Mouse (Mus musculus) gastrocnemius, adult 2 months (tissue): ENCODE results near the gene Megf6. TPM values are rescaled to one million over a fixed set of nuclear protein-coding genes. Genes with fewer than 3 reads are reported as not detected.

Experiments used
- DNase-seq: peaks from one replicate; pipeline ENCODE4 v3.0.0; 2022
- H3K27ac ChIP-seq: fragments of 200-600 bp; 2 replicates; pipeline ENCODE4 v1.8.1; 2022; ENCODE audit warnings: mild to moderate bottlenecking
- H3K4me3 ChIP-seq: fragments of 200-600 bp; 2 replicates; pipeline ENCODE4 v1.8.1; 2022; ENCODE audit warnings: mild to moderate bottlenecking, moderate library complexity
- CTCF ChIP-seq: fragments of 200-600 bp; IDR thresholded peaks from 2 replicates; pipeline ENCODE4 v1.8.1; 2022; ENCODE audit warnings: antibody characterized with exemption, mild to moderate bottlenecking, moderate library complexity
- intact Hi-C: fragments of 180-260 bp; cut with DNase I; formaldehyde crosslinking; loops from one replicate; pipeline ENCODE4 v1.15.1; 2025
- total RNA-seq, 2 experiments: library from RNA; stranded (reverse); gene quantifications; 2 replicates each; pipeline ENCODE4 v1.2.3; 2021

The Megf6 gene
- total RNA-seq, 2 experiments from 2014 or later, result 0.15 to 0.70 TPM

- no peak overlapping the region for H3K27ac ChIP-seq
- intact Hi-C loops, result no loop called here
- H3K4me3 ChIP-seq, result no peak overlapping the region
- TF ChIP-seq CTCF, result no peak
- DNase-seq, result no peak
Measured at GRCm38 (mm10) chr4:154201511-154201910, 31.0 kb downstream of the Megf6 start.

- DNase-seq, result no peak
- Histone ChIP-seq H3K4me3 (no peak overlapping the region), H3K27ac (no peak overlapping the region)
- intact Hi-C loops, result no loop called here
- TF ChIP-seq CTCF, result no peak
Measured at GRCm38 (mm10) chr4:154204532-154204931, 34.0 kb downstream of the Megf6 start.

GRCm38 (mm10) chr4:154205392-154205791, 34.9 kb downstream of the Megf6 start:
- intact Hi-C loops, result loop anchor here (5.0 kb wide), 1 partner anchor 138 kb away; no protein-coding TSS in a partner anchor
- no peak for DNase-seq
- TF ChIP-seq CTCF, result no peak
- no peak overlapping the region for H3K4me3 ChIP-seq
- no peak overlapping the region for H3K27ac ChIP-seq

- Histone ChIP-seq H3K4me3 (no peak overlapping the region), H3K27ac (no peak overlapping the region)
- DNase-seq, result peak; percentile 64
- no peak; the same call in 1 of the 2 replicates for TF ChIP-seq CTCF
- intact Hi-C loops, result loop anchor here (1.0 to 5.0 kb wide), 2 partner anchors 44 to 140 kb away; no protein-coding TSS in a partner anchor
Measured at GRCm38 (mm10) chr4:154207261-154207660, 36.7 kb downstream of the Megf6 start.

- TF ChIP-seq CTCF, result no peak
- intact Hi-C loops, result loop anchor here (5.0 kb wide), 1 partner anchor 142 kb away; no protein-coding TSS in a partner anchor
- no peak overlapping the region for H3K27ac ChIP-seq
- no peak overlapping the region for H3K4me3 ChIP-seq
- DNase-seq, result peak; percentile 72
Measured at GRCm38 (mm10) chr4:154209054-154209453, 38.5 kb downstream of the Megf6 start.

GRCm38 (mm10) chr4:154209825-154210224, 39.3 kb downstream of the Megf6 start:
- no peak for TF ChIP-seq CTCF
- intact Hi-C loops, result loop anchor here (5.0 kb wide), 1 partner anchor 143 kb away; no protein-coding TSS in a partner anchor
- H3K4me3 ChIP-seq, result no peak overlapping the region
- H3K27ac ChIP-seq, result no peak overlapping the region
- no peak for DNase-seq

GRCm38 (mm10) chr4:154211459-154211858, 40.9 kb downstream of the Megf6 start:
- TF ChIP-seq CTCF, result no peak
- no peak overlapping the region for H3K4me3 ChIP-seq
- intact Hi-C loops, result no loop called here
- DNase-seq, result no peak
- no peak overlapping the region for H3K27ac ChIP-seq

GRCm38 (mm10) chr4:154213586-154213985, 43.1 kb downstream of the Megf6 start:
- no peak overlapping the region for H3K27ac ChIP-seq
- no peak overlapping the region for H3K4me3 ChIP-seq
- no peak for TF ChIP-seq CTCF
- intact Hi-C loops, result no loop called here
- DNase-seq, result peak; percentile 41

GRCm38 (mm10) chr4:154214075-154214474, 43.5 kb downstream of the Megf6 start:
- intact Hi-C loops, result no loop called here
- DNase-seq, result no peak
- no peak overlapping the region for H3K27ac ChIP-seq
- no peak overlapping the region for H3K4me3 ChIP-seq
- TF ChIP-seq CTCF, result no peak

GRCm38 (mm10) chr4:154217711-154218350, 47.3 kb downstream of the Megf6 start:
- no peak overlapping the region for H3K4me3 ChIP-seq
- no peak for TF ChIP-seq CTCF
- no peak overlapping the region for H3K27ac ChIP-seq
- intact Hi-C loops, result loop anchor here (5.0 kb wide), 1 partner anchor 54 kb away; no protein-coding TSS in a partner anchor
- DNase-seq, result no peak

- TF ChIP-seq CTCF, result no peak
- DNase-seq, result peak; percentile 39
- intact Hi-C loops, result no loop called here
- Histone ChIP-seq H3K4me3 (no peak overlapping the region), H3K27ac (no peak overlapping the region)
Measured at GRCm38 (mm10) chr4:154222773-154223172, 52.2 kb downstream of the Megf6 start.

GRCm38 (mm10) chr4:154224267-154224969, 53.9 kb downstream of the Megf6 start:
- intact Hi-C loops, result no loop called here
- no peak for TF ChIP-seq CTCF
- no peak for DNase-seq
- H3K27ac ChIP-seq, result no peak overlapping the region
- H3K4me3 ChIP-seq, result no peak overlapping the region

- DNase-seq, result no peak
- H3K4me3 ChIP-seq, result no peak overlapping the region
- TF ChIP-seq CTCF, result no peak
- intact Hi-C loops, result no loop called here
- H3K27ac ChIP-seq, result no peak overlapping the region
Measured at GRCm38 (mm10) chr4:154224970-154225309, 54.4 kb downstream of the Megf6 start.
